Mouse (Mus musculus) adrenal gland, postnatal 36 days (tissue): ENCODE data around the gene Rgs5. TPM values are rescaled to one million over a fixed set of nuclear protein-coding genes. Genes with fewer than 3 reads are reported as not detected.

Source experiments
- DNase-seq, 2 experiments: peaks; one replicate each; pipeline ENCODE4 v3.0.0; 2021; ENCODE audit warnings: mixed read lengths in 1 of 2
- total RNA-seq, 2 experiments: library from RNA; stranded (reverse); gene quantifications; 2 replicates each; pipeline ENCODE4 v1.2.3; 2021

Rgs5 gene
- total RNA-seq, 2 experiments from 2014 or later, result 38.1 to 46.5 TPM

GRCm38 (mm10) chr1:169721836-169722235, 66.5 kb downstream of the Rgs5 start:
- DNase-seq, result no peak

GRCm38 (mm10) chr1:169726319-169726718, 71.0 kb downstream of the Rgs5 start:
- no peak for DNase-seq

- no peak for DNase-seq
Observed at GRCm38 (mm10) chr1:169730599-169731100, 75.3 kb downstream of the Rgs5 start.

DNA sequence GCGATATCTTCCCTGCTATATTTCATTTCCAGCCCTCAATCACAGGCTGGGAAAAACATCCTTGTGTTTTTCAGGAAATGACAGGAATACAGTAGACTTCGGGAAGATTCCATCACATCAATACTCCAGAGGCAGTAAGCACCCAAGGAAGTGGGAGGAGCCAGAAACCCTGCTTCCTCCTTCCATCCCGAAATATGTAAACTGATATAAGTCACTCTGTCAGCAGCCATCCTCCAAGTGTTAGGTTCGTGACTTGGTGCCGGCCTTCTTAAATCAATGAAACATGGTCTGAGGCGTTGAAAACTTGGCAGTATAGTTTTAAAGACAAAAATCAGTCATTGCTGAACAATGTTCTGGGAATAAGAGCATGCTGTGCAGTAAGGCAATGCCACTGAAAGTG, 80.8 kb downstream of the Rgs5 start:
- no peak for DNase-seq

DNA sequence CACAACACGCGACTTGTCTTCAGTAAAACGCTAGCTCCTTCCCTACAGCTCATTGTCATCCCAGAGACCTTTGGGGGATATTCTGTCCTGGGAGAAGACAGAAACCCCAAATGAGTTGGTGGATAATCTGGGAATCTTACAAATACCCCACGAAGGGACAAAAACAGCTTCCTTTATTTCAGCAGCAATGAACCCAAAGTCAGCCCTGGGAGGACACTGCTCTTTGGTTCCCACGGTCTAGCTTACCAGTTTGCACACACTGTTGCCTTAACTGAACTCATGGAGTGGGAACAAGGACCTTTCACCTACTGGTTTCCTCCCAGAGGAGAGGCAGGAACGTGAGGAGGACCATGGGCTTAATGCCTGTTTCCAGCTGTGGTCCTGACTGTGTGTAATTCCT, 81.9 kb downstream of the Rgs5 start:
- DNase-seq, result no peak

GRCm38 (mm10) chr1:169741147-169741546, 85.8 kb downstream of the Rgs5 start:
- no peak for DNase-seq

Other genes with a start within 250 kb of the Rgs5 start
- 1 to 10 TPM; 3.2 to 4.1 TPM for gene Nuf2, start 124.0 kb upstream of the Rgs5 start, total RNA-seq
- 10 to 100 TPM; 45.0 to 55.9 TPM for gene Rgs4, start 92.1 kb downstream of the Rgs5 start, total RNA-seq